Mouse (Mus musculus): Measurements from ENCODE around the gene Trp53. TPM values are rescaled to one million over a fixed set of nuclear protein-coding genes. Genes with fewer than 3 reads are reported as not detected.
"Not testable (repeated sequence)": the region's sequence is repeated elsewhere in the genome, so short reads cannot be mapped to it uniquely, and the experiment has no call there.

Trp53 gene
- polyA plus RNA-seq, 1 experiment from 2014 or later: 117 TPM

DNA sequence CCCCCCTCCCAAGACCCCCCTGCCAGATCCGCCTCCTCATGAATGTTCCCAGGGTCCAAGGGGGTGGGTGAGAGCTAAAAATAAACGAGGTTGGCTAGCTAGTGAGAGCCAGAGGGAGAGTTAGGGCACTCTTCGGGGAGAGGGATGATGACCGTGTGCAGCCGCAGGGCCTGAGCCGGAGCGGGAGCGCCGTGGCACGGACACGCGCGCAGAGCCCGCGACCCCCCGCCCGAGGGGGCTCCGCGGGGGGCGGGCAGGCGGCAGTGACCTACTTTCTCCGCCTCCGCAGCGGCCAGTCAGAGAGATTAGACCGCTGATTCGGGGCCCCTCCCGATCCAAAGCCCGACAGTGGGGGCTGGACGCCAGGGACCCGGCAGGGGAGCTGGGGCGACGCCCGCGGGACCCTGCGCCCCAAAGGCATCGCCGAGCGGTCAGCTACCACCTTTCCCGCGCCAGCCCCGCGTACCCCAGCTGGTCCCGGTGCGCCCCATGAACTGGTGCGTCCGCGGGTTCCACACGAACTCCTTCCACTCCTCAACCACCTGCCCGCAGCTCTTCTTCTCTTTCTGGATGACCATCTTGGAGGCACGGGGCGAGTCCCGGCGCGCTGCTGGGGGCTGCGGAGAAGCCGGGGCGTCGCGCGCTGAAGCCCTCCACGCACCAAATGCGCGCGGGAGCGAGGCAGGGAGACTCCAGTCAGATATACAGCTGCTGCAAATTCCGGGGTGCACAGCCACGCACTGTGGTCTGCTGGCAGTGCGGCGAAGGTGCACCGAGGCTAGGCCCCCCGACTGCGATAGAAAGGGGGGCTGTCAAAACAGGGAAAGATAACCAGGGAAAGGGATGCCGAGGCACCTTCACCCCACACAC lies 24.9 kb downstream of the Trp53 start:
- H3K27ac ChIP-seq (replicated peaks): peak overlapping the region; percentile 49
- H3K4me3 ChIP-seq: peak overlapping the region; percentile 66
- peak overlapping the region; percentile 100 for H3K4me2 ChIP-seq (replicated peaks)
- peaks cover 14% of the 10 kb centered on the region for H3K27me3 ChIP-seq
- no peaks in the 10 kb centered on the region for H3K36me3 ChIP-seq
- peak overlapping the region; percentile 73 for H3K9ac ChIP-seq (replicated peaks)
- H3K4me1 ChIP-seq: peaks cover 23% of the 10 kb centered on the region
- under 1% methylated on average over 70 of the region's 73 CpGs for WGBS
- H3K9me3 ChIP-seq: no peaks in the 10 kb centered on the region
- peak; percentile 34; the same call in 1 of the 2 replicates for ATAC-seq (ENCODE audit: low FRiP score, low read depth)

DNA sequence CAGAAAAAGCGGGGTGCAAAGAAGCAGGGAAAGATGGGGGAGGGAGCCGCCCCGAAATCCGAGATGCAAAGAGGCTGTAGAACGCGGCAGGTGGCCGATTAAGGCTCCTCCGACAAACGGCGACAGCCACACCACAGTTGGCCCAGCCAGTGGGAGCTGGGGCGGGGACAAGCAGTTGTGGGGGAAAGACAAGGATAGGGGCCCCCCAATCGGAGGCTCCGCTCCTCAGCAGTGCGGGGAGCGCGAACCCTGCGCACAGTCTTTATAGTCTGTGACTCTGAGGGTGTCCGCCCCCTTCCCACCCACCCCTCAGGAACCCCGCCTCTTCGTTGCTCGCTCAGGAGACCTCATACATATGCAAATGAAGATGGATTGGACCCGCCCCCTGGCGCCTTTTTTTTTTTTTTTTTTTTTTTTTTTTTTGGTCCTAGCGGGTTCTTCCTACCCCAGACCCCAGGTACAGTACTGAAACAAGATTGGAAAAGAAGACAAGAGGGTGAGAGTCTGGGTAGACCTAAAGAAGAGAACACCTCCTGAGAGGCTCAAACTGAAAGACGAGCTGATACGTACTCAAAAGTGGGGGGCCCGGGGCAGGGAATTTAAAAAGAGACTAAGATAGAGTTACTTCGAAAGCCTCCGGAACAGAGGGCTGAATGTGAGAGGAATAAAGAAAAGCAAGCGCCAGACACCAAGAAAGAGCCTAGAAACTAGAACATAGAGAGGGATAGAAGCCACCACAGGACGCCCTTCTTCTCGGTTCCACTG lies 25.7 kb downstream of the Trp53 start, which contains the start of gene Atp1b2:
Gene Atp1b2, minus strand, starts transcription at position 217 of the 765 bp plus-strand sequence.
- peak within 1 kb of the TSS; percentile 49 for H3K27ac ChIP-seq (replicated peaks)
- H3K9ac ChIP-seq (replicated peaks): peak within 1 kb of the TSS; percentile 73
- H3K27me3 ChIP-seq: peaks cover 14% of the 10 kb centered on the region
- no peaks in the 10 kb centered on the region for H3K36me3 ChIP-seq
- peaks cover 14% of the 10 kb centered on the region for H3K4me1 ChIP-seq
- H3K4me3 ChIP-seq: peak within 1 kb of the TSS; percentile 66
- no peaks in the 10 kb centered on the region for H3K9me3 ChIP-seq
- peak; percentile 83 for ATAC-seq (ENCODE audit: low FRiP score, low read depth)
- 3% methylated on average over 30 of the region's 32 CpGs for WGBS
- peak within 1 kb of the TSS; percentile 100 for H3K4me2 ChIP-seq (replicated peaks)

DNA sequence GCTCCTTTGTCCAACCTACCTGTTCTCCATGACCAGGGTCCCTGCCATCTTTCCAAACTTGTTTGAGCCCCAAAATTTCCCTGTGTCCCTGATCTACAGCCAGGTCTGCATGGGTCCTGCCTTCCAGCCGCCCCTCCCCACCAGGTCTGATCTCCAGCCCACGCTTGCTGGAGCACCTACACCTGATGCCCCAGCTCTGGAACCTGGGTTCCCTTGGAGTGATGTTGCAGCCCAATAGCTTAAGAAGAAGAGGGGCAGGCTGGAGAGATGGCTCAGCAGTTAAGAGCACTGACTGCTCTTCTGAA lies 26.3 kb downstream of the Trp53 start:
- Histone ChIP-seq H3K4me2 (replicated peaks) (peak overlapping the region; percentile 100), H3K9ac (replicated peaks) (no peak overlapping the region), H3K4me3 (peak overlapping the region; percentile 66), H3K9me3 (no peaks in the 10 kb centered on the region), H3K36me3 (no peaks in the 10 kb centered on the region), H3K27me3 (peaks cover 14% of the 10 kb centered on the region), H3K27ac (replicated peaks) (no peak overlapping the region), H3K4me1 (peaks cover 13% of the 10 kb centered on the region)
- whole genome bisulfite sequencing: 74% methylated on average over 2 of the region's 2 CpGs
- 0 out of 2 replicates have a peak, but pooled peaks have one; percentile 21 for ATAC-seq (ENCODE audit: low FRiP score, low read depth)

DNA sequence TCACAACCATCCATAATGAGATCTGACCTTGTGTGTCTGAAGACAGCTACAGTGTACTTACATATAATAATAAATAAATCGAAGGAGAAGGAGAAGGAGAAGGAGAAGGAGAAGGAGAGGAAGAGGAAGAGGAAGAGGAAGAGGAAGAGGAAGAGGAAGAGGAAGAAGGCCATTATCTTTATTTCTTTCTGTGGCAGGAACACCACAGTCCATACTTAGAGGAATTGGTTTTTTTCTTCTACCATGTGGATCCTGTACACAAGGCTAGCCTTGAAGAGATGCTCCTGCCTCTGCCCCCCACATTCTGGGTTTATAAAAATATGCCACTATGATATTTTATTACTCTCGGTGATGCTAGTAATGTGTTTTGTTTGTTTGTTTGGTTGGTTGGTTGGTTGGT lies 26.7 kb downstream of the Trp53 start:
- Histone ChIP-seq H3K9me3 (no peaks in the 10 kb centered on the region), H3K4me3 (no peak overlapping the region), H3K9ac (replicated peaks) (no peak overlapping the region), H3K4me1 (peaks cover 13% of the 10 kb centered on the region), H3K27ac (replicated peaks) (no peak overlapping the region), H3K27me3 (peaks cover 14% of the 10 kb centered on the region), H3K4me2 (replicated peaks) (no peak overlapping the region), H3K36me3 (no peaks in the 10 kb centered on the region)
- ATAC-seq (ENCODE audit: low FRiP score, low read depth): no peak
- WGBS: 74% methylated on average over 2 of the region's 2 CpGs

DNA sequence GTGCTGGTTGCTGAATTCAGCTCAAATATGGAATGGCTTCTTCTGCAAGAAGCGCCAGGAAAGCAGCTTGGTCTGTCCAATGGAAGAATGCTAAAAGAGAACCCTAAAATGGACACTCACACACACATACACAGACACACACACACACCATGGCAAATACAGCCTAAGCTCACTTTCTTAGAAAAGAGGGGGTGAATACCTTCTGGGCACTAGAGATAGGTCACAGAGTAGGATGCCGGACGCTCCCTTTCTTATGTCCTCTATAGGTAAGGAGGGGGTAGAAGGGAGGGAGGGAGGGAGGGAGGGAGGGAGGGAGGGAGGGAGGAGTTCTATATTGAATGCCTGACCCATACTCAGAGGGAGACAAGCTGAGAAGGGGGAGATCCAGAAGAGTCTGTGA lies 28.4 kb downstream of the Trp53 start:
- Histone ChIP-seq H3K4me2 (replicated peaks) (no peak overlapping the region), H3K27me3 (peaks cover 13% of the 10 kb centered on the region), H3K27ac (replicated peaks) (no peak overlapping the region), H3K36me3 (no peaks in the 10 kb centered on the region), H3K4me1 (peaks cover 15% of the 10 kb centered on the region), H3K9ac (replicated peaks) (no peak overlapping the region), H3K9me3 (no peaks in the 10 kb centered on the region), H3K4me3 (no peak overlapping the region)
- WGBS: 84% methylated on average over 3 of the region's 3 CpGs
- ATAC-seq (ENCODE audit: low FRiP score, low read depth): no peak

DNA sequence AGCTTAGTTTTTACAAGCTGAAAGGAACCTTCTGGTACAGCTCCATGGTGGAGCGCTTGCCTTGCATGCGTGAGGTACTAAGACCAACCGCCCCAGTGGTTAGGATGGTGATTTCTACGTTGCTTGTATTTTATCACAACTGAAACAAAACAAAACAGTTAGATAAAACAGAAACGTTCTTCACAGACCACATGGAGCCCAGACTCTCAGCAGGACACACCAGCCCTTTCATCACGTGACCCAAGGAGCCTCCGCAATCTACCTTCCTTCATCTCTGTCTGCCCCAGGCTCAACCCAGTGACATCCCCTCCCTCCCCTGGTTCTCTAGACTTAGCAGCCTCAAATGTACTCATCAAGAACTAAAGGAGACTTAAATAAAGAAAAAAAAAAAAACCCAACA lies 29.3 kb downstream of the Trp53 start:
- Histone ChIP-seq H3K27ac (replicated peaks) (no peak overlapping the region), H3K4me1 (peaks cover 15% of the 10 kb centered on the region), H3K36me3 (no peaks in the 10 kb centered on the region), H3K27me3 (peaks cover 4% of the 10 kb centered on the region; the same call in 1 of the 2 replicates), H3K9me3 (no peaks in the 10 kb centered on the region), H3K9ac (replicated peaks) (no peak overlapping the region), H3K4me3 (no peak overlapping the region), H3K4me2 (replicated peaks) (no peak overlapping the region)
- 63% methylated on average over 7 of the region's 7 CpGs for WGBS
- no peak for ATAC-seq (ENCODE audit: low FRiP score, low read depth)

DNA sequence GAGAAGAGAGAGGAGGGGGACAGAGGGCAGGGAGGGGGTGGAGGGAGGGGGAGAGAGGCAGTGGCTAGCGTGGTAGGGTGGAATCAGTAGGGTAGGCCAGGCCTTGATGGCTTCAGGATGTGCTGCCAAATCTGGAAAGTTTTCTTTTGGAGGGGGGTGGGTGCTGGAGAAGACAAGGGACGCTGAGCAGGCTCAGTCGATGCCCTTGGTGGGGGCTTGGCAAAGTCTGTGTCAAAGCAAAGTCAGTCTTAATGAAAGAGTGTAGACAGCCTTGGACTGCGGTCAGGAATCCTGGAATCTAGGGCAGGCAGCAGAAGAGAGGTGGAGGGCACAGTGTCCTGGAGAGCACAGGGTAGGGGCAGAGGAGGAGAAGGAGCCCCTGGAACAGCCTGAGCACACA lies 30.7 kb downstream of the Trp53 start:
- peaks cover 8% of the 10 kb centered on the region; the same call in 1 of the 2 replicates for H3K27me3 ChIP-seq
- no peaks in the 10 kb centered on the region for H3K9me3 ChIP-seq
- H3K4me2 ChIP-seq (replicated peaks): no peak overlapping the region
- no peak overlapping the region for H3K4me3 ChIP-seq
- H3K27ac ChIP-seq (replicated peaks): no peak overlapping the region
- H3K36me3 ChIP-seq: no peaks in the 10 kb centered on the region
- ATAC-seq (ENCODE audit: low FRiP score, low read depth): no peak
- H3K9ac ChIP-seq (replicated peaks): no peak overlapping the region
- H3K4me1 ChIP-seq: peaks cover 4% of the 10 kb centered on the region
- 66% methylated on average over 4 of the region's 4 CpGs for WGBS

DNA sequence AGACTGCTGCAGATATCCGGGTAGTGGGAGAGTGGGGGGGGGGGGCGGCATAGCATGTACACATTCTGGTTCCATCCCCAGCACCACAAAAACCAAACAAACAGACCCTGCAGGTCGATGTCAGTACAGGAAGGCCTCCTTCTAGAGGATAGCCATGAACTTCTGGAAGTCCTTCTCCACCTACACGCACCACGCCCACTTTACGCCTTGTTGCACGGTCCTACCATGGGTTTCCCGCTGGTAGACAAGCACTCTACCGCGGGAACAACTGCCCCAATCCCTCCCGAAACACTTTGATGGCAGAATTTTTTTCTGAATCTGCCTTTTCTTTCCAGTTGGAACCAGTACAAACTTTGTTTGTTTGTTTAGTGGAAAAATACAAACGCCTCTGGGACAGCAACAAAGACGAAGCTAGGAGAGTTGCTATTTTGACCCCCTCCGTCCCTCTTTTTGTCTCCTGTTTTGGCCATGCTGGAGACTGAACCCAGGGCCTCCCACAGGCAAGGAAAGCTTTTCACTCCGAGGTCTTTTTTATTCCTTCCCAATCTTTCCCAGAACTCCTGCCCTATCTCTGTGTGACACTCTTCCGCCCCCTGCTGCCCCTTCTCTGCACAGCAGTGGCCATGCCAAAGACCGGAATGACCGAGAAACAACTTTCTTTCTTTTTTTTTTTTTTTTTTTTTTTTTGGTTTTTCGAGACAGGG lies 33.5 kb downstream of the Trp53 start:
- Histone ChIP-seq H3K9me3 (no peaks in the 10 kb centered on the region), H3K36me3 (no peaks in the 10 kb centered on the region), H3K27me3 (peaks cover 26% of the 10 kb centered on the region), H3K4me3 (no peak overlapping the region), H3K4me2 (replicated peaks) (peak overlapping the region; percentile 18), H3K27ac (replicated peaks) (no peak overlapping the region), H3K4me1 (peaks cover 4% of the 10 kb centered on the region), H3K9ac (replicated peaks) (no peak overlapping the region)
- no peak for ATAC-seq (ENCODE audit: low FRiP score, low read depth)
- WGBS: 6% methylated on average over 19 of the region's 19 CpGs

DNA sequence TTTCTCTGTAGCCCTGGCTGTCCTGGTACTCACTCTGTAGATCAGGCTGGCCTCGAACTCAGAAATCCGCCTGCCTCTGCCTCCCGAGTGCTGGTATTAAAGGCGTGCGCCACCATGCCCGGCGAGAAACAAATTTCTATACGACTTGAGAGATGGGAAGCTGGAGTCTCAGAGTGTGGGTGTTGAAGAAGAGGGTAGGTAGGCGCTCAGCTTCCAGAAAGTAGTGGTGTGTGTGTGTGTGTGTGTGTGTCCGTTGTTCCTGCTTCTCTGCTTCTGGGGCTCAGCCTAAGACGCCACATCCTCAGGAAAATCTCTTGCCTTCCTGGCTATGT lies 34.1 kb downstream of the Trp53 start:
- peaks cover 24% of the 10 kb centered on the region for H3K27me3 ChIP-seq
- not testable (repeated sequence) for H3K4me3 ChIP-seq; ATAC-seq (ENCODE audit: low FRiP score, low read depth); H3K27ac ChIP-seq (replicated peaks); H3K9ac ChIP-seq (replicated peaks); H3K4me1 ChIP-seq; H3K36me3 ChIP-seq; H3K4me2 ChIP-seq (replicated peaks); H3K9me3 ChIP-seq
- WGBS: 57% methylated on average over 11 of the region's 11 CpGs

DNA sequence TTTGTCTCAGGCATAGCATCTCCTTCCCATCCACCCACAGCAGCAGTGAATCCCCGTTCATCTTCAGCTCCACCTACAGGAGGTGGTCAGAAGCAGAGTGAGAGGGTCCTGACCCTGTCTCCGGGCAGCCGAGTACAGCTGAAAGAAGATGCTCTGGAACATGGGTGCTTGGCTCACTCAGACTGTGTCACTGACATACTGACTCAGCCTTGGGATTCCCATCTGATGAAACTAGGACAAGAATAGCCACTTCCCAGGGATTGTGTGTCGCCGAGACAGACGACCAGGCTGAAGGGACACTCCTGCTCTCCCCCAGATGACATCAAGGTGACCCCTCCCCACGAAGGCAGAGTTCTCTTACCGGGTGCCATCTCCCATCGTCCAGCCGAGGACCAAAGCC lies 36.6 kb downstream of the Trp53 start:
- no peak overlapping the region for H3K27ac ChIP-seq (replicated peaks)
- 49% methylated on average over 10 of the region's 10 CpGs for WGBS
- no peak overlapping the region for H3K4me2 ChIP-seq (replicated peaks)
- H3K36me3 ChIP-seq: no peaks in the 10 kb centered on the region
- H3K9me3 ChIP-seq: no peaks in the 10 kb centered on the region
- peaks cover 8% of the 10 kb centered on the region for H3K4me1 ChIP-seq
- no peak for ATAC-seq (ENCODE audit: low FRiP score, low read depth)
- no peak overlapping the region; the same call in 1 of the 2 replicates for H3K9ac ChIP-seq (replicated peaks)
- no peak overlapping the region for H3K4me3 ChIP-seq
- peaks cover 24% of the 10 kb centered on the region for H3K27me3 ChIP-seq

DNA sequence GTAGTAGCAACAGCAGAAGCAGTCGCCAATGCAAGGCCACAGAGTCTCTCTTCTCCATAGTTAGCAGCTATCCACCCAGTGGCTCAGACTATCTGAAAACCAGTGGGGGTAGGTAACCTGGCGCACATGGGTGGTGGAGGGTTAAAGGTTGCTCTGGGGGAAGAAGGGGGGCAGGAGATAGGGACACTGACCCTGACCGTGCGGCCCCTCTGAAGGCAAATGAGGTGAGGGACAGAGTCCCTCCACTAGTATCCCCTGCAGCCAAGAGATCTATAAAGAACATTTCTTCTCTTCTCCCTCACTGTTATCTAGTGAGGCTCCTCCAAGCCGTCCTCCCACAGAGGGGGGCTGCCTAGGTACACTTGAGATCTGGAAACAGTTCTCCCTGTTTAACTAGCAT lies 37.6 kb downstream of the Trp53 start, which contains the start of gene Shbg:
Gene Shbg, minus strand, starts transcription at position 101 of the 400 bp plus-strand sequence.
- H3K27me3 ChIP-seq: peaks cover 24% of the 10 kb centered on the region
- no peak within 1 kb of the TSS for H3K27ac ChIP-seq (replicated peaks)
- no peaks in the 10 kb centered on the region for H3K36me3 ChIP-seq
- no peak within 1 kb of the TSS for H3K4me2 ChIP-seq (replicated peaks)
- H3K9me3 ChIP-seq: no peaks in the 10 kb centered on the region
- peaks cover 18% of the 10 kb centered on the region for H3K4me1 ChIP-seq
- no peak within 1 kb of the TSS; the same call in 1 of the 2 replicates for H3K9ac ChIP-seq (replicated peaks)
- ATAC-seq (ENCODE audit: low FRiP score, low read depth): no peak
- no peak within 1 kb of the TSS for H3K4me3 ChIP-seq
- WGBS: 70% methylated on average over 5 of the region's 5 CpGs
